Mouse (Mus musculus): ENCODE measurements at regions not wholly inside any gene's neighbourhood (a gene's known extent, or its start where the extent isn't known, plus 50 kb on each side); places are given as distances from the start of the nearest gene placed in this dataset.

DNA sequence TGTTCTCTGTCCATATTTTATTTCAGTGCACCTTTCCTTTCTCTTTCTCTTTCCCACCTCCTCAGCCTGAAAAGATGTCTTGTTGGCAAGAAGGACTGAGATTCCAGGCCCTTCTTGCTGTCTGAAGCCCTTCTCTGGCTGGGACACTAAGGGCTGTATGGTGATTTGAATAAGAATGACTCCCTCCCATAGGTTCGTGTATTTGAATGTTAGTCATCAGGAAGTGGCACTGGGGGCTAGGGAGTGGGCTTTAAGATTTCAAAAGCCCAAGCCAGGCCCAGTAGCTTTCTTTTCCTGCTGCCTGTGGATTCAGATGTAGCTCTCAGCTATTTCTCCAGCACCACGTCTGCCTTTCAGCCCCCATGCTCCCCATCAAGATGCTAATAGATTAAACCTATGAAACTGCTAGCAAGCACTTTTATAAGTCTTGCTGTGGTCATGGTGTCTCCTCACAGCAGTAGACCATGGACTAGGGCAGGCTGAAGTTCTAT lies 66.3 kb upstream of the Tle4 start:
- DNase-seq: no peak
- H3K36me3 ChIP-seq (ENCODE audit: insufficient read depth): no peaks in the 10 kb centered on the region
- no peak overlapping the region for H3K9ac ChIP-seq
- 46% methylated on average over 2 of the region's 2 CpGs for WGBS
- no peaks in the 10 kb centered on the region for H3K9me3 ChIP-seq (ENCODE audit: low read length)
- H3K27ac ChIP-seq (ENCODE audit: low read depth, low read length): no peak overlapping the region
- H3K4me2 ChIP-seq (ENCODE audit: low read depth): no peak overlapping the region
- H3K4me1 ChIP-seq (ENCODE audit: insufficient read depth): no peaks in the 10 kb centered on the region
- ATAC-seq: no peak
- no peak overlapping the region for H3K4me3 ChIP-seq (ENCODE audit: low read depth, low read length)
- peaks cover 7% of the 10 kb centered on the region; the same call in 1 of the 2 replicates for H3K27me3 ChIP-seq (ENCODE audit: insufficient read depth, low read length)
- TF ChIP-seq CTCF (IDR thresholded peaks at IDR 0.05; ENCODE audit: low read depth): no peak

DNA sequence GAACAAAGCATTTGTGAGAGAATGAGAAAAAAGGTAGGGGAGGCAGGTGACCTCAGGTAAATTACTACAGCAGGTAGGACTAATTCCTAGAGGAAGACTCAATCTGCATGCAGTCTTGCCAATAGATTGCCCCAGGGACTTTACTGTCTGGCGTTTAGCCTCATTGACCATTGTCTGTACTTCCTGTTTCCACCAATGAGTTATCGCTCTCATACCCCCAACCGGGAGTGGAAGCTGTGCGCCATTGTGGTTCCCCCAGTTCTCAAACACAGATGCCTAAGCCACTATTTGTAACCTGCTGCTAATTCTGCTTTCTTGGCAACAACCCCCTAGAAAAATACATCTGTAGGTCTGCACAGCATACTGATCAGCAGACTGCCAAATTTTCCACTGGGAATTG lies 65.5 kb upstream of the Tle4 start:
- no peaks in the 10 kb centered on the region for H3K4me1 ChIP-seq (ENCODE audit: insufficient read depth)
- DNase-seq: no peak
- no peaks in the 10 kb centered on the region for H3K36me3 ChIP-seq (ENCODE audit: insufficient read depth)
- no peak overlapping the region for H3K4me2 ChIP-seq (ENCODE audit: low read depth)
- TF ChIP-seq CTCF (IDR thresholded peaks at IDR 0.05; ENCODE audit: low read depth): no peak
- H3K9ac ChIP-seq: no peak overlapping the region
- H3K9me3 ChIP-seq (ENCODE audit: low read length): no peaks in the 10 kb centered on the region
- 49% methylated on average over 4 of the region's 4 CpGs for WGBS
- H3K4me3 ChIP-seq (ENCODE audit: low read depth, low read length): no peak overlapping the region
- H3K27me3 ChIP-seq (ENCODE audit: insufficient read depth, low read length): peaks cover 7% of the 10 kb centered on the region; the same call in 1 of the 2 replicates
- ATAC-seq: no peak
- no peak overlapping the region for H3K27ac ChIP-seq (ENCODE audit: low read depth, low read length)

DNA sequence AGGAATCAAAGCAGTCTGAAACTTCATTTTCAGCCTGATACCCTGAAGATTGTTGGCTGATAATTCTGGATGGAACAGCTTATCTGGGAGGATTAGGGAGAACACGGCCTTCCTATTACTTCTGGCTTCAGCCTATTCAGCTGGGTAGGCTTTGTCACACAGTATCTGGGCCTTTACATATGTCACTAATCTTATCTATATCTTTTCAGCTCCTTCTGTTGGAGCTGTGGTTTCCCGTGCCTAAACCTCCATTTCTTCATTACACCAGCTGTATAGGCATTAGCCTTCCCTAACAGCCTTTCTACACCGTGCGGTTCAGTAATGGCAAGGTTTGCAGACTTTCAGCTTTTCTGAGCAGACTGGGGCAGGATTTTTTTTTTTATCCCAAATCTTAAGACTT lies 61.9 kb upstream of the Tle4 start:
- 51% methylated on average over 4 of the region's 4 CpGs for WGBS
- no peak for DNase-seq
- peaks cover 7% of the 10 kb centered on the region for H3K27me3 ChIP-seq (ENCODE audit: insufficient read depth, low read length)
- no peak for TF ChIP-seq CTCF (IDR thresholded peaks at IDR 0.05; ENCODE audit: low read depth)
- H3K4me1 ChIP-seq (ENCODE audit: insufficient read depth): no peaks in the 10 kb centered on the region
- H3K36me3 ChIP-seq (ENCODE audit: insufficient read depth): no peaks in the 10 kb centered on the region
- no peak overlapping the region for H3K9ac ChIP-seq
- no peak for ATAC-seq
- H3K4me3 ChIP-seq (ENCODE audit: low read depth, low read length): no peak overlapping the region
- no peak overlapping the region for H3K27ac ChIP-seq (ENCODE audit: low read depth, low read length)
- H3K4me2 ChIP-seq (ENCODE audit: low read depth): no peak overlapping the region
- H3K9me3 ChIP-seq (ENCODE audit: low read length): no peaks in the 10 kb centered on the region

DNA sequence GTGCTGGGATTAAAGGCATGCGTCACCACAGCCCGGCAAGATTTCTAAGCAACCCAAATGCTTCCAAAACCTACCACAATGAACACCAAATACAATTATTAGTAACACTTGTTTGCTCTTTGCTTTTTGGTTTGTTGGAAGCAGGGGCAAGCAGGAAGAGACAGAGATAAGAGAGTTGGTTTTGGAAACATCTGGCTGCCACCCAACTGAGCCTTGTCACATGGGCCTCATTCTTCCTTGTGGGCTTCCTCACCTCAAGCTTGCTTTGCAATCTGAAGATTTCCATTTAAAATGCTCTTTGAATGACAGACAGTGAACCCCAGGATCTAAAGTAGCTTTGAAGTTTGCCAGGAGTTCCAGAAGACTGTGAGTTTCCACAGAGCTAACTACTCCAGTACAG lies 60.6 kb upstream of the Tle4 start:
- Histone ChIP-seq H3K4me1 (ENCODE audit: insufficient read depth) (no peaks in the 10 kb centered on the region), H3K9me3 (ENCODE audit: low read length) (no peaks in the 10 kb centered on the region), H3K4me3 (ENCODE audit: low read depth, low read length) (no peak overlapping the region), H3K27me3 (ENCODE audit: insufficient read depth, low read length) (peaks cover 7% of the 10 kb centered on the region), H3K4me2 (ENCODE audit: low read depth) (no peak overlapping the region), H3K36me3 (ENCODE audit: insufficient read depth) (no peaks in the 10 kb centered on the region), H3K27ac (ENCODE audit: low read depth, low read length) (no peak overlapping the region), H3K9ac (no peak overlapping the region)
- DNase-seq (no peak), ATAC-seq (no peak)
- no peak for TF ChIP-seq CTCF (IDR thresholded peaks at IDR 0.05; ENCODE audit: low read depth)
- 93% methylated on average over 2 of the region's 2 CpGs for WGBS

DNA sequence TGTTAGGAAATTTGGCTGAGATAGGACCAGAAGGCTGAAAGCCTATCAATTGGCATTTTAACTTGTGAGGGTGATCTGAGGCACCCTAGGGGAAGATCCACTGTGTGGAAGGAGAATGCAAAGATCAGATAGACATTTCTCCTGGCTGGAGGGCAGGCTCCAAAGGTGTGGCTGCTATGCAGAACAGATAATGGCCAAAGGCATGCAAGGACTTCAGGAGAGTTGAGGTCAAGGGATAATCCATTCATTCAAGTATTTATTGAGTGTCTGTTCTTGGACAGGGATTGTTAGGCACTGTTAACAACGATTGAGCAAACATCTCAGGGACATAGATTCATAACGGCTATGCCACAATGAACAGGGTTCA lies 58.2 kb upstream of the Tle4 start:
- no peak overlapping the region for H3K27ac ChIP-seq (ENCODE audit: low read depth, low read length)
- no peak overlapping the region for H3K4me2 ChIP-seq (ENCODE audit: low read depth)
- ATAC-seq (no peak), DNase-seq (no peak)
- no peaks in the 10 kb centered on the region for H3K36me3 ChIP-seq (ENCODE audit: insufficient read depth)
- no peak overlapping the region for H3K9ac ChIP-seq
- no peaks in the 10 kb centered on the region for H3K9me3 ChIP-seq (ENCODE audit: low read length)
- WGBS: 52% methylated on average over 2 of the region's 2 CpGs
- no peak for TF ChIP-seq CTCF (IDR thresholded peaks at IDR 0.05; ENCODE audit: low read depth)
- H3K4me1 ChIP-seq (ENCODE audit: insufficient read depth): no peaks in the 10 kb centered on the region
- H3K27me3 ChIP-seq (ENCODE audit: insufficient read depth, low read length): peaks cover 7% of the 10 kb centered on the region
- H3K4me3 ChIP-seq (ENCODE audit: low read depth, low read length): no peak overlapping the region

DNA sequence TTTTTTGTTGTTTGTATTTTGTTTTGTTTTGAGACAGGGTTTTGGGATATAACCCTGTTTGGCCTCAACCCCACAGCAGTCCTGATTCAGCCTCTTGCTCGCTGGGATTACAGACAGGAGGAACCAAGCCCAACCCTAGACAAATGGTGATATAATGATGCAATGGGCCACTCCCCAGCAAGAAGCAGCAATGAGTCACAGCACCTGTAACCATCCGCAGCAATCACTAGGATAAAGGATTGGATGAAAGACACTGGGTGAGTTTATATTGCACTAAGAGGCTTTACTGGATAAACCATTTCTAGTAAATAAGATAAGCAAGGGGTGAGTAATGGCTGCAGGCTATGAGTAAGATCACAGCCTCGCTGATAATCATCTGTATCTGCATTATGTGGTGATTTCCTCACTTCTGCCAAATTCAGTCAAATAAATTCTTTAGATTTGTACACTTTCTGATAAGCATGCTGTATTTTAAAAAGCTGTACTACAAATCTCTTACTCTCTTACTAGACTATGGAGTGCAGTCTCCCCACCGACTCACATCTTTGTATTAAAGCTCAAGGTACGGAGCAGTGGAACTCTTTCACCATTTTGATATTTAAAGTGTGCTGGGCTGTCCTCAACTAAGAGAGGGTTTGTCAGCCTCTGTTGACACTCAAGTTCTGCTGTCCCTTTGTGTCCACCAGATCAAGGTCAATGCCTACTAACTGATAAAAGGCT lies 57.6 kb upstream of the Tle4 start:
- ATAC-seq: no peak
- H3K4me3 ChIP-seq (ENCODE audit: low read depth, low read length): no peak overlapping the region
- H3K9ac ChIP-seq: no peak overlapping the region
- no peaks in the 10 kb centered on the region for H3K36me3 ChIP-seq (ENCODE audit: insufficient read depth)
- no peak overlapping the region for H3K27ac ChIP-seq (ENCODE audit: low read depth, low read length)
- no peak for TF ChIP-seq CTCF (IDR thresholded peaks at IDR 0.05; ENCODE audit: low read depth)
- H3K9me3 ChIP-seq (ENCODE audit: low read length): no peaks in the 10 kb centered on the region
- H3K4me2 ChIP-seq (ENCODE audit: low read depth): no peak overlapping the region
- DNase-seq: no peak
- peaks cover 4% of the 10 kb centered on the region for H3K27me3 ChIP-seq (ENCODE audit: insufficient read depth, low read length)
- WGBS: 86% methylated on average over 5 of the region's 5 CpGs
- no peaks in the 10 kb centered on the region for H3K4me1 ChIP-seq (ENCODE audit: insufficient read depth)
